Mouse (Mus musculus) kidney, postnatal 4 days (tissue): ENCODE results near the gene Lif.
A peak's percentile ranks its signal among the peaks of the same experiment; 100 is the strongest.

Experiments used
- DNase-seq, 2 experiments: peaks; one replicate each; pipeline ENCODE4 v3.0.0; 2021; ENCODE audit warnings: mixed read lengths in 2 of 2

The Lif gene

DNA sequence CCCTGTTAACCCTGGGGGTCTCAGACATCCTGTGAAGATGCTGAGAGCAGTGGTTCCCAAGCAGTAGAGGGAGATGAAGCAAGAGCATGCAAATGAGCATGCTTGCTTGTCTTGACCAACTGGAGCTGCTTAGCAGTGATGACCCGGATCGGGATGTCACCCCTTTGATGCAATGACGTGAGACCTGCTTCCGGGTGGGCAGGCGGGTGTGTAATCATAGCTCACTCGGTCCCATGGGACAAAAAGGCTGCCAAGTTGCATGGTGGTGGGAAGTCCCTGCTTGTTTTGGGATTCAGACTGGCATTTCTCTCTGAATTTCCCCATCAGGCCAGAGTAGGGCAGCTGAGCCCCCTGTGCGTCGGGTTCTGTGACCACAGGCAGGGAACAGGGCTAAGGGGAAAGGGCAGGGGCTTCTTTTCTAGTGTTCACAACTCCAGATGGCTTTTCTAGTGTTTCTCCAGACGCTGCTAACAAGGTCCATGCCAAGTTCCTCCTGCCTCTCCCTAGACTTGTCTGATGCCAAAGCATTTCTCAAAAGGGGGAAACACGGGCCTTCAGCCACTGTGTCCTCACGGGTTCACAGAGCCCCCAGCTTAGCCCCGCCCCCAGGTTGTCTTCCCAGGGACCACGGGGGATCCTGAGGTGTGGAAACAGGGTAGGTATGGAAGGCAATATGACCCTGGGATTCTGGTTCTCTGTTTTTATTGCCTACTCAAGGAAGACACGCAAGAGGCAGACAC lies 42.5 kb downstream of the Lif start:
- DNase-seq, result peak; percentile 41 to 60

DNA sequence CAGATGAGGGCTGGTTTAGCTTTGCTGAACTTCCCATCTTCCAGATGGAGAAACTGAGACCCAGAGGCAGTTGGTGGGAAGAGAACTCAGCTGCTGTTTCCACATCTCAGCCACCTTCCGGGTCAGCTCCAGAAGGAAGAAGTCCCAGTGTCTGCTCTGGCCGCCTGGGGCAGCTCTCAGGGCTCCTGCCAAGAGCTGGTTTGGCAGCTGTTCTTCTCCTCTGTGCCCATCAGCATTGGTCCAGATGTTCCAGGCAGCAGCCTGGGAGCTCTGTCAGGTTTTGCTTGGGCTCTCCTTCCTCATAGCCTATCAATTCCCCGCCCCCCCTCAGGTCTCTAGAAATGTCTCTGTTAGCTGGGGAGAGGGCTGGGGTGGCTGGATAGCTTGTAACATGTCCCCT lies 43.3 kb downstream of the Lif start:
- no peak for DNase-seq

DNA sequence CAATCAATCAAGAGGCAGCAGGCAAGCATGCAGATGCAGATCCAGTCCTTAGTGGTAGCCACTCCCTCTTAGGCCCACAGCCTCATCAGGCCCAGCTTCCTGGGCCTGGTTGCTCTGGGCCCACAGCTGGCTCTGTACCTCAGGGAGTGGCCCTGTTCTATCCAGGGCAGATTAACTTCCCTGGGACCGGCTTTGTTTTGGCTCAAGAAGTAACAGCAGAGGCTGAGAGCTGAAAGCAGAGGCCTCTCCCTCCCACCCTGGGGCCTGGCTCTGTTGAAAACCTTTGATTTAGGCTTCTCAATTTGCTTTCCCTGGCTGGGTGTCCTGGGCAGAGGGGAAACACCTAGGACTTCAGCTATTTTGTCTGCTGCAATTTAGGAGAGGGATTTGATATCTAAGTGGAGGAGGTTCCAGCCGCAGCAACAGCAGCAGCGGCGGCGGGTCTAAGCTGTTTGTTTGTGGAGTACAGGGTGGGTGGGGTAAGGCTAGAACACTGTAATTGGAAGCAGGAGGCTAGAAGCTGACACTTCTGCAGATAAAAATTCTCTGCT lies 45.1 kb downstream of the Lif start:
- DNase-seq, result no peak

DNA sequence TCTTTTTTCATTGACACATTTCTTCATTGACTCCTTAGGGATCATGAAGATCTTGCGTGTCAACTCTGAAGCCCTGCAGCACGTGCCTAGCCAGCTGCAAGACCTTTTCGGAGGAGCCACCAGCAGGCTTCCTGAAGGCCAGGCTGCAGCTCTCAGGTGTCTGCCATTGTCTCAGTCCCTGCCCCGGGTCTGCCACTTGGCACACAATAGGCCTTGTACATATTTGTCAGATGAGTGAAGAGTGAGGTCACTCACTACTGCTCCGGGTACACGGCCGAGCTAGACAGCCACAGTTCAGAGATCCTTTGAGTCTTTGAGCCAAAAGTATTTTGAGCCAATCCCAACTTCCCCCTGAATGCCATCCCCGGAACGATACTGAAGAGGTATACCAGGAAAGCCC lies 45.7 kb downstream of the Lif start:
- no peak for DNase-seq

DNA sequence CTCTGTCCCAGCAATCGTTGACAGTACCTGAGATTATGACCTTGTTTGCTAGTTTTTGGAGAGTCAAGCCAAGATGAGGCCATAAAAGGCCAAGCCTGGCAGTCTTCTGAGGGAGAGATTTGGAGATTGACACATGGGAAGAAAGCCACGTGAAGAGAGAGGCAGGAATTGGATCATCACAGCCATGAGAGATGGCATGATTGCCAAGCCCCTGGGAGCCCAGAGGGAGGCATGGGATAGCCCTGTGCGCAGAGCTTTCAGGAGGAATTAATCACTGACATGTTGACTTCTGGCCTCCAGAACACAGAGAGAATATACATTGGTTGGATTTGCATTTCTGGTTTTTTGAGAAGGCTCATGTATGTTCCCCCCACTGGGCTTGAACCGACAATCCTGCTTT lies 46.8 kb downstream of the Lif start:
- DNase-seq, result no peak

DNA sequence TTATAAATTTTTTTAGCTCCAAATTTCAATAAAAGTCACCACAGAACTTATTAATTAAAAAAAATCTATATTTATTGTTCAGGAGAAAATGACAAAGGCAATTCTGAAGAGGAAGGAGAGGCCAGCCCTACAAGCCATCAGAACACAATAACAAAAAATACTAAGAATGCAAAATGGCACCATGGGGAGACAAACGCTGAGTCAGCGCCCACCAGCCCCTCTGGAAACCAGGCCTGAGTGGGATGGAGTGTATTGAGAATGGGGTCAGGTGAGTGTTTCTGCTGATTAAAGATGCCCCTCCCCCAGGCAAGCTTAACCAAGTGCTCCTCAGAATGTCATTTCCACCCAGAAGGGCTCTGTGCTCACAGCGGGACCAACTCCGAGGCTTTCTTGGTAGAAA lies 47.7 kb downstream of the Lif start:
- DNase-seq, result no peak

DNA sequence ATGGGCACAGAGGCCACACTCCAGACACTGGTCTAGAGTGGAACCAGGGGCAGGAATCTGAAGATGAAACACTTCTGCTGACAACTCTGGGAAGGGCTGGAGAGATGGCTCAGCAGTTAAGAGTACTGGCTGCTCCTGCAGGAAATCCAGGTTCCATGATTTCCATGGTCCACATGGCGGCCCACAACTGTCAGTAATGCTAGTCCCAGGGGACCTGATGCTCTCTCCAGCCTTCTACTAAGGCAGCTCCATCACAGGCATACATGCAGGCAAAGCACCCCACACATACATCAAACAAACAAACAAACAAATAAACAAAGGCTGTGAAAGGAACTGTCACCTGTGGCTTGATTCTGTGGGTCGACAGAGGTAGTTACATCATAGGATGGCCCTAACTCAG lies 48.7 kb downstream of the Lif start:
- peak in 1 of 2 experiments; percentile 44 for DNase-seq

DNA sequence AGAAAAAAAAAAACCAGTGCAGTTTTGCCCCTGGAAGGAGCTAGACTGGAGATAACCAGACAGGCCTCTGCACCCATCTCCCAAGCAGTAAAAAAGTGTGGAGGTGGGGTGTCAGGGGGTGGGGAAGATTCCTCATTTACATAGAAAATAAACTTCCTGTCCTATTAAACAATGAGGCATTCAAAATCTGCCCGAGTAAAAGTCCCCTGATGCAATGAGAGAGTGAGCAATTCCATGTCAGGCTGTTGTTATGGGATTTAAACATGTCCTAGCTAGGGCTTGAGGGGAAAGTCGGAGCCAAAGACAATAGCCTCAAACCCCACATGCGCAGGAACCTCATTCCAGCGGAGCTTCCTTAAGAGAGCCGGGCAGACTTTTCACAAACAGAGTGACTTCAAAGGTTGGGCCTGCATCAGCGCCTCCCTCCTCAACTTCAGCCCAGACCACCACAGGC lies 50.7 kb downstream of the Lif start:
- peak; percentile 31 to 48 for DNase-seq

DNA sequence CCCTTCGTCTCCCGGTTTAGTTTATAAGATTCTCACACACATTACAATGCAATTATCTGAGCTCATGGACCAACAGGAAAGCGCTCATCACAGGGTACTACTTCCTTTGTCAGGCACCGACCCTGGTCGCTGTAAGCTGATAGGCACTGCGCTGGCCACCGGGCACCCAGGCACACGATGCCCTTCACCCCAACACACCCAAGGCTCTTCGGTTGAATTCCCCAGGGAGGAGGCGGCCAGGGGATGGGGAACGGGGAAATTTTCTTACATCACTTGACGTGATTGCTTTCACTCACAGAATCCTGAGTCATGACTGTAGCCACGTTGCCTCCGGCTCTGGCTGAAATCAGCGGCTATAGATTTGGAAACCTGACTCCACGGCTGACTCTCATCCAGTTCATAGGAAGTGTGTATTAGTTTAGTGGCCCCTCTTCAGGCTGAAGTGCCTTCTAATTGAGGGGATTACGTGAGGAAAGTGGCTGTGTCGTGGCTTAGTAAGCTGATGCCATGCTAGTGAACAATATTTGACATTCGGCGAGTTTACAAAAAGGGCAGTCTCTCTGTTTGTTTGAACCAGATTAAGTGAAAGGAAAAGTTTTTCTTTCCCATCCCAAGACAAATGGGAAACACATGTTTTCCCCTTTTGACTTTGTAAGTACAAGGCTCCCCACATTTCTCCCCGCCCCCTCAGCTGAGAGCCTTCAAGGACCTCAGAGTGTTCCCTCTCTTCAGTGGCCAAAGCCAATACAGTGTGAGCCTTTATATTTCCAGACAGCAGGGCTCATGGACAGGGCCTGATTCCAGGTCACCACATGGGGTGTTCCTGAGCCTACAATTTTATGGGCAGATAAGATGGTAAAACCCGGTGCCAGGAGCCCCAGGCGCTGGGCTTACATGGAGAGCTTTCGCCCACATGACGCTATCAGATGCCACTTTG lies 51.4 kb downstream of the Lif start:
- peak; percentile 42 to 54 for DNase-seq

DNA sequence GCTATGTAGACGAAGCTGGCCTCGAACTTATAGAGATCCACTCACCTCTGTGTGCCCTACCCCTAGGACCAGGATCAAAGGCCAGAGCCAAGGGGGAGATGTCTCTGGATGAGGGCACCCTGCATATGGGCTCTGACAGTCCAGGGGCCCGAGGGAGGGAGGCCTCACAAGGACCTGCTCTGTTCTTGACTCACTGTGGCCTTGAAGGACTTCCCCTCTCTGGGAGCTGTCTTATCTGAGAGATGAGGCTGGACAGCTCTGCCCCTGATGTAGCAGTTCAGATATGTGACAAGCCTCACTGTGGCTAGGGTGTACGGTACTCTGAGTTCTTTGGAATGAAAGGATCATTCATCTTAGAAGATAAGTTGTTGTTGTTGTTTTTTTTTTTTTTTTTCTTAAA lies 52.3 kb downstream of the Lif start:
- DNase-seq, result no peak

DNA sequence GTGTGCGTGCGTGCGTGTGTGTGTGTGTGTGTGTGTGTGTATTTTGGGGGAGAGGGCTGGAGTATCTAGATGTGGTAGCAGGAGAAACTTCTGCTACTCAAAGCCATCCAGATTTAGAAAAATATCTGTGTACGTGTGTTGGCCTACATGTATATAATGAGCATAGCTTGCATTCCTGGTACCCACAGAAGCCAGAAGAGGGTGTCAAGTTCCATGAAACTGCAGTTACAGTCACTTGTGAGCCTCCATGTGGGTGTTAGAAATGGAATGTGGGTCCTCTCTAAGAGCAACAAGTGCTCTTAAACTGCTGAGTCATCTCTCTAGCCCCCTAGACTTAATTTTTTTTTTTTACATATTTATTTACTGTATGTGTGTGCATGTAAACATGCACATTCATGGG lies 53.0 kb downstream of the Lif start:
- no peak for DNase-seq

DNA sequence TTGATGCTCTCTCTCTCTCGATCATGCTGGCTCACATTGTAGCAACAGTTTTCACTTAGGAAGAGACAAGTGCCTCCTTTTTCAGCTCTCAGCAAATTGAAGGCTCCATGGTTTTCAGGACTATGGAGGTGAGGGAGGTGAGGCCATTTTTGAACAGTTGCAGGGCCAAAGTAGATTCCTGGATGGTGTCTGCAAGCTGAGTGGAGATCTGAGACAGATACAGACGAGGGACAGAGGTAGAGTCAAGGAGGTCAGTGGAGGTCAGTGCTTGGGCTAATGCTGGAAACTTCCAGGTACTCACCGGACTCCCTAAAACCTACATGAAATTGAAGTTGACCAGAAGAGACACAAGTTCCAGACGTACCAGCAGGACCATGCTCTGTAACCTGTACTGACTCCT lies 54.8 kb downstream of the Lif start:
- no peak for DNase-seq

DNA sequence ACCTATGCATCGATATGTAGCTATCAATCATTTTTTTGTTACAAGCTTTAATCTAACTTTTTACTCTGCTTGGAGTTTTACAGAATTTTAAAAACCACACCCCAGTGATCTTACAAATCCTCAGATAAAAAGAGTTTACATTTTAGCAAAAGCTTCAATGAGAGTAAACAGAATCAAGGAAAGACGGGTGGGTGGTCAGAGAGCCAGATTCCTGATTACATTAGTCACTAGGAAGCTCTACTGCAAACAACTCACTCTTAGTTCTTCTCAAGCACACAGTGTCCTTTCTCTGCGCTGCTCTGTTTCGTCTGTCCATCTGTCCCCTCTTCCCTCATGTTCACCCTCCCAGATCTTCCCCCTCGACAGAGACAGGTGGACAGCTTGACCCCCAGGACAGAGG lies 59.9 kb downstream of the Lif start:
- DNase-seq, result no peak

DNA sequence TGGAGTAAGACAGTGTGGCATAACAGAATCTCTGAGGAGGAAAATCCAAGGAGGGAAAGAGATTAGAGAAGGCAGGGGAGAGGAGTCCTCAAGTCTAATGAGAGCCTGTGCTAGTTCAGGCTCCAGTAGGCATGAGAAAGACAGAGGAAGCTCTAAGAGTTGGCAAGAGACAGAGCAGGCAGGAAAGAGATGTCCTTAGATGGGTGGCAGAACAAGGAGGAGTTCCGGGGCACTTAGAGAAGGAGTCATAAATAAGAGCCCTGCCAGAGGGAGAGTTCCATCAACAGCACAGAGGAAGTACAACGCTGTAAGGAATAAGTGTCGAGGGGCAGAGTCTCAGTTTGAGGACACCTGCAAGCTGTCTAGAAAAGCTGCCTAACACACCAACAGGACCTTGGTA lies 60.7 kb downstream of the Lif start:
- DNase-seq, result no peak

DNA sequence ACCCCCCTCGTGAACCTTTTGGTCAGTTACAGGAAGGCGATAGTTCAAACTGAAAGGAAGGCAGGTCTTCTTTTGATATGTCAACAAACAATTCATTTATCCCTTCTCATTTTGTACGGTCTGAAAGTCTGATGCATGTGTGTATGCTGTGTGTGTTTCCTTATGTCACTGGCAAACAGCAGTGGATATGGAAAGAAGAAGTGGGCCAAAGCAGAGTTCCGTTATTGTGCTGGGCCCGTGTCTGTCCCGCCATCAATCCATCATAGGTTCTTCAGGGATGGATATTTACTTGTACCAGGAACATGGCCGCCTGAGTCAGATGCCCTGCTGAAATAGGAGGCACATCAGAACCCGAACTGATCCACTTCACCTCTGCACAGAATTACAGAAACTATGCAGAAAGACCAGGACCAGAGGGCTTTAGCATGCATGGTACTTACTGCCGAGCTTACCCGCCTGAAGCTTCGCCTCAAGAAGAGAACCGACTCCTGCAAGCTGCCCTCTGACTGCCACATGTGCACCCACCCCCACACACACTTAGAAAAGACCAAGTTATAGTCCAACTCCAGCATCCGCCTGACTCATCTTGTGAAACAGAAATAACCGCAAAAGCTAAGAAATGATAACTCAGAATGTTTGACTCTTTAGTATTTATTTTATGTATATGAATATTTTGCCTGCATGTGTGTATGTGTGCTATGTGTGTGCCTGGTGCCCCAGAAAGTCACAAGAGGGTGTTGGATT lies 62.0 kb downstream of the Lif start:
- no peak for DNase-seq

DNA sequence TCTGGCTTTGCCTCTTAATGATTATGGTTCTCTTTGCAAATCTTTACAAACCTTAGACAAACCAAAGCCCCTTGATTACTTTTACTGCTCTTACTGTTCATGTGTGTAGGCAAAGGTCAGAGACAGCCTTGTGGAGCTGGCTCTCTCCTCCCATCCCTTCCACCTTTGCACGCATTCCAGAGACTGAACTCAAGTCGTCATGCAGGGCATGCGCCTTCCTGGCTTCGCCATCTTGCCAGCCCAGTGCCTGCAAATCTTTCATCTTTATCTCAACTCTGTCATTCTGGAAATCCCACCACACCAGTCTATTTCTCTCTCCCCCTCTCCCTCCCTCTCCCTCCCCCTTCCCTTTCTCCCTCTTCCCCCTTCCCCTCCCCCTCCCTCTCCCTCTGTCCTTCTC lies 63.5 kb downstream of the Lif start:
- DNase-seq, result no peak
